Mouse (Mus musculus) pancreas, adult 10 weeks (tissue): ENCODE measurements around the gene Fmo1. TPM values are rescaled to one million over a fixed set of nuclear protein-coding genes. Genes with fewer than 3 reads are reported as not detected.

Experiments
- polyA plus RNA-seq: library from polyadenylated mRNA; stranded (reverse); fragments of 350-450 nt; fragmentation: Illumina TruSeq; extraction: RNeasy Lipid Tissue Mini Kit (QIAGEN cat#74804); gene quantifications from one replicate; pipeline ENCODE4 v1.2.3, GENCODE M21; 2015; ENCODE audit warnings: low read depth, low replicate concordance; ENCODE audit not compliant: insufficient read depth

Gene Fmo1
- 24.3 TPM for polyA plus RNA-seq

GRCm38 (mm10) chr1:162866280-162866681 lies at the start of gene Fmo1:
Gene Fmo1 (minus strand): TSS chr1:162866610.

DNA sequence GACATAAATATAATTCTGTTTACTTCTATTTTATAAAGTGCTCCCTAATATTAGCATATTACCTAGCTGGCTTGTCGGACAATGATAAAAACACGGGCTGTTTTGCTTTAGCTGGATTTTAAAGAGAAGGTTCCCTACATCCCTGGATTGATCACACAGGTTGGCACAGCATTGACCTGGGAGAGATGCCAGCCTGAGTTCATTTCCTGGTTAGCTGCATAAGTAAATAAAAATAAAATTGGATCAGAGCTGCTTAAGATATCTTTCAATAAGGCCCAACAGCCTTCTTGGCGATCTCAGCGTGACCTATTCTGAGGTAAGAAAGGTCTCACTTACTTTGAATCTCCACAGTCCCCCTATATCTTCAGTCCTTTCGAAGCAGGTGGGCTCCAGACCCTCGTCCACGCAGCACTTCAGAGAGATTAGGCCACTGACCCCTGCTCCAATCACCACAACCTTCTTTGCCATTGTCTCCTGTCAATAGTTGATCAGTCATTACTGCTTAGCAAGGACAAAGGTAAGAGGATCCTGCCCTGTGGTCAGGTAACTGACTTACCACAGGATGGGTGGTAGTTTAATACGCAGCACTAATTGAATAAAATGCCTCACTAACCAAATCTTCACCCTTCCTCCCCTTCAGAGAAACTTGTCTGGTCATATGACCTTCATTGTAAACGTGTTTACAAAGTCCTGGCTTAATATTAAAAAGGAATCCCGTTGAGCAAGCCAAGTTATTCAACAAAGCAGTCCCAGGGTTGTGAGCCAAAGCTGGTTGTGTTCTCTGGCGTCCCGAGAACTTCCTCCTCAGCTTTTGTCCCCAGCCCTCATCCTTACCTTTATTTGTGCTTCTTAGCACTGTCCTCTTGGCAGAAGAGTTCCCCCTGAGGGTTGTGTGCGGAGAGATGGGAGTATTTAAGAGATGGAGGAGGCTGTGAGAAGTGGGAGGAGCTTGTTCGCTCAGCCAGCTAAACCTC lies 31.7 kb upstream of the Fmo1 start, which contains the start of gene Fmo2:
Fmo2 (minus strand) TSS at position 889 of the 974 bp plus-strand sequence.

GRCm38 (mm10) chr1:162813836-162814156 lies 52.6 kb downstream of the Fmo1 start, which contains the start of gene Fmo4:
Gene Fmo4 (minus strand): TSS chr1:162813972.

Other genes with a start within 250 kb of the Fmo1 start
- gene Myoc, start 227.5 kb downstream of the Fmo1 start, polyA plus RNA-seq = 0.39 TPM
- not detected for gene Myocos, start 208.4 kb downstream of the Fmo1 start, polyA plus RNA-seq
- gene Prrc2c, start 126.1 kb downstream of the Fmo1 start, polyA plus RNA-seq = 15.1 TPM
- 0.74 TPM for gene Fmo4, start 52.6 kb downstream of the Fmo1 start, polyA plus RNA-seq
- 45.5 TPM for gene Fmo2, start 32.1 kb upstream of the Fmo1 start, polyA plus RNA-seq
- not detected for gene Fmo6, start 70.9 kb upstream of the Fmo1 start, polyA plus RNA-seq
- gene Fmo3, start 117.9 kb upstream of the Fmo1 start, polyA plus RNA-seq = not detected
- not detected for gene Mroh9, start 219.1 kb upstream of the Fmo1 start, polyA plus RNA-seq